Mouse (Mus musculus) G1E (cell line): ENCODE measurements around the gene Insig2.

Source experiments
- CTCF ChIP-seq: IDR thresholded peaks from 2 replicates; pipeline ENCODE4 v1.5.1; 2012; ENCODE audit warnings: low read depth, low read length, inconsistent platforms, mixed read lengths
- TAL1 ChIP-seq: conservative IDR thresholded peaks from 2 replicates; pipeline ENCODE4 v1.6.1; 2012; ENCODE audit warnings: low read depth, low read length, inconsistent platforms, mixed read lengths

DNA sequence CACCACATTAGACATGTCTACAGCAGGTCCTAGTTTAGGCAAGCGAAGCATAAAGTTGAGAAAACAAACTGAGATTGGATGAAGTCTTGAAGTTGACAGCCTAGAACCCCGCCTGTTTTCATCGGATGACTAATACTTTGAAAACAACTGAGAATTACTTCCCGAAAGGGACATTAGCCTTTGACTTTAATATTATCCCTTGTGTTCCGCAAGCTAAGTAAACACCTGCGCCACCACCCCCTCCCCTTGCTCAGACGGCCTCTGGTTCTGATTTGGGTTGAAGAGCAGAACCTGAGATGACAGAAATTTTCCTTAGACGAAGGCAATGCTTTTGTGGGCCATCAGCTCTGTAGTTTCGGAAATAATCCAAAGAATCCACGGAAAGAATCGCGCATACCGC lies 18.2 kb upstream of the Insig2 start:
- no peak for TF ChIP-seq TAL1
- TF ChIP-seq CTCF, result no peak
